Mouse (Mus musculus) ES-Bruce4 (cell line): Measurements from ENCODE around the gene Gfod1. TPM values are rescaled to one million over a fixed set of nuclear protein-coding genes. Genes with fewer than 3 reads are reported as not detected.

Experiments
- H3K27ac ChIP-seq: 2 replicates; pipeline ENCODE4 v1.5.1; 2012; ENCODE audit warnings: low read length, inconsistent platforms; ENCODE audit not compliant: insufficient read depth
- H3K27me3 ChIP-seq: 2 replicates; pipeline ENCODE4 v1.6.1; 2012; ENCODE audit warnings: mild to moderate bottlenecking, low read length, inconsistent platforms; ENCODE audit not compliant: control insufficient read depth, poor library complexity, insufficient read depth, severe bottlenecking
- H3K36me3 ChIP-seq: 2 replicates; pipeline ENCODE4 v1.6.1; 2012; ENCODE audit warnings: inconsistent platforms, mild to moderate bottlenecking, low read length, moderate library complexity; ENCODE audit not compliant: control insufficient read depth, poor library complexity, insufficient read depth, severe bottlenecking
- H3K4me1 ChIP-seq: one replicate; pipeline ENCODE4 v1.8.1; 2011; ENCODE audit warnings: low read length; ENCODE audit not compliant: control insufficient read depth, insufficient read depth
- H3K4me3 ChIP-seq: 2 replicates; pipeline ENCODE4 v1.5.1; 2011; ENCODE audit warnings: low read depth, mild to moderate bottlenecking, low read length
- H3K9ac ChIP-seq: 2 replicates; pipeline ENCODE4 v1.6.1; 2012; ENCODE audit warnings: low read depth, mild to moderate bottlenecking, inconsistent platforms; ENCODE audit not compliant: poor library complexity, severe bottlenecking
- H3K9me3 ChIP-seq: replicated peaks from 2 replicates; pipeline ENCODE4 v1.6.1; 2012; ENCODE audit warnings: mild to moderate bottlenecking, low read length, inconsistent platforms; ENCODE audit not compliant: control insufficient read depth, poor library complexity, insufficient read depth, severe bottlenecking
- CTCF ChIP-seq: IDR thresholded peaks from one replicate; pipeline ENCODE4 v1.8.1; 2011; ENCODE audit warnings: low read depth, low read length
- EP300 ChIP-seq: IDR thresholded peaks from 2 replicates; pipeline ENCODE4 v1.6.1; 2011; ENCODE audit warnings: low read depth, low read length; ENCODE audit not compliant: insufficient read depth
- POLR2A ChIP-seq: IDR thresholded peaks from one replicate; pipeline ENCODE4 v1.8.1; 2011; ENCODE audit warnings: low read length; ENCODE audit not compliant: insufficient read depth
- polyA plus RNA-seq: library from polyadenylated mRNA; stranded (reverse); fragments of >200 nt; gene quantifications from 2 replicates; pipeline ENCODE4 v1.2.4, GENCODE M21; 2011; ENCODE audit warnings: low read depth; ENCODE audit not compliant: missing spikeins, insufficient read depth, insufficient read length

Gene Gfod1
- polyA plus RNA-seq, 1 experiment: 6.2 TPM

DNA sequence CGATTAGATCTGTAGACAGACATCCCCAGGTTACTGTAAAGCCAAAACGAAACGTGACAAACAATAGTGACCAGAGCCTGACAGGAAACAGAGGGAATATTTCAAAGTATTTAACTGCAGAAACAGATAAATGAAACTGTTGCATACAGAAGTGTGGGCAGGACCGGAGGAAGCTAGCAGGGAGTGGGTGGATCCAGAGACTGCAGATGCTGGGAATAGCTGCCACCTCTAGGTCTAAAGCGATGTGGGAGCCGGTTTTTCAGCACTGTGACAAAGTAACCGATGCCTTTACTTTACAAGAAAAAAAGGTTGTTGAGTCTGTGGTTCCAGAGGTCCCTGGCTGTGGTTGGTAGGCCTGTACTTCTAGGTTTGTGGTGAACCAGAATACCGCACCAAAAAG is 34.0 kb upstream of the Gfod1 start:
- H3K27me3 ChIP-seq: no peaks in the 10 kb centered on the region
- no peak overlapping the region for H3K27ac ChIP-seq
- no peaks in the 10 kb centered on the region for H3K9me3 ChIP-seq
- H3K4me1 ChIP-seq: peaks cover 2% of the 10 kb centered on the region
- no peaks in the 10 kb centered on the region for H3K36me3 ChIP-seq
- no peak overlapping the region for H3K9ac ChIP-seq
- no peak overlapping the region for H3K4me3 ChIP-seq
- TF ChIP-seq POLR2A (no peak), EP300 (no peak), CTCF (no peak)

GRCm38 (mm10) chr13:43336425-43337221 is 32.7 kb upstream of the Gfod1 start:
- Histone ChIP-seq H3K4me1 (peaks cover 2% of the 10 kb centered on the region), H3K36me3 (no peaks in the 10 kb centered on the region), H3K27me3 (no peaks in the 10 kb centered on the region), H3K9ac (no peak overlapping the region), H3K9me3 (no peaks in the 10 kb centered on the region), H3K27ac (no peak overlapping the region), H3K4me3 (no peak overlapping the region)
- TF ChIP-seq CTCF: no peak
- no peak for TF ChIP-seq EP300
- TF ChIP-seq POLR2A: no peak

- no peaks in the 10 kb centered on the region for H3K36me3 ChIP-seq
- no peak overlapping the region for H3K27ac ChIP-seq
- H3K4me3 ChIP-seq: no peak overlapping the region
- TF ChIP-seq CTCF: peak; percentile 25
- TF ChIP-seq POLR2A: no peak
- no peaks in the 10 kb centered on the region for H3K27me3 ChIP-seq
- H3K9me3 ChIP-seq: no peaks in the 10 kb centered on the region
- H3K9ac ChIP-seq: no peak overlapping the region
- H3K4me1 ChIP-seq: no peaks in the 10 kb centered on the region
These were observed 28.6 kb upstream of the Gfod1 start for GRCm38 (mm10) chr13:43332591-43332990.

DNA sequence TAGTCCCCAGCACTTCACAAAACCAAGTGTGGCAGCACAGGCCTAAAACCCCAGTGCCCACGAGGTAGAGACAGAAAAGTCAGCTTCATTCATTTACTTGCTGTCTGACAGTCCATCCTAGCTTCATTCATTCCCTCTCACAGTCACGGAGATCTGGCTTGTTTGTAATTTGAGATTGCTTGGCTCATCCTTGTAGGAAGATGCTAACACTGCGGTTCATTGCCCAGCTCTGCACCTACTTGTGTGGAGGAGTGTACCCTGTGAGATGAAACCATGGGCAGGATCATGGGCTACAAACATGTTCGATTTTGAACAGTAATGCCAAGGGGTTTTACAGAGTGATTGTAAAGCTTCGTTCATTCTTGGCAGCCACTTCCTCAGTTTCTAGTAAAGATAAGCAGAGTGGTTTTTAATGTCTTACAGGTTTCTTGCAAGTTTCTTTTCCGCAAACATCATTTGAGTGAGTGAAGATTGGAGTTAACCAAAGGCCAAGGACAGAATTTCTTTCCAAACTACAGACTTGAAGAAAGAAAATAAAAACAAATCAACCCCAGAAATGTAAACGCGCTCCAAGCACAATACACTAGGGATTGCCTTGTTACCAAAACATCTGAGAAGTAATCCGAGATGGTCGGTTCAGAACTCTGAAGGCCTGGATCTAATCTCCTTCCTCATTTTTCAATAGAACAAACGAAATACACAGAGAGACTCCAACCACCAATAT is 27.9 kb upstream of the Gfod1 start:
- Histone ChIP-seq H3K27ac (no peak overlapping the region), H3K4me3 (no peak overlapping the region), H3K4me1 (no peaks in the 10 kb centered on the region), H3K9ac (no peak overlapping the region), H3K9me3 (no peaks in the 10 kb centered on the region), H3K36me3 (no peaks in the 10 kb centered on the region), H3K27me3 (no peaks in the 10 kb centered on the region)
- TF ChIP-seq POLR2A: no peak
- TF ChIP-seq CTCF: no peak
- no peak for TF ChIP-seq EP300

DNA sequence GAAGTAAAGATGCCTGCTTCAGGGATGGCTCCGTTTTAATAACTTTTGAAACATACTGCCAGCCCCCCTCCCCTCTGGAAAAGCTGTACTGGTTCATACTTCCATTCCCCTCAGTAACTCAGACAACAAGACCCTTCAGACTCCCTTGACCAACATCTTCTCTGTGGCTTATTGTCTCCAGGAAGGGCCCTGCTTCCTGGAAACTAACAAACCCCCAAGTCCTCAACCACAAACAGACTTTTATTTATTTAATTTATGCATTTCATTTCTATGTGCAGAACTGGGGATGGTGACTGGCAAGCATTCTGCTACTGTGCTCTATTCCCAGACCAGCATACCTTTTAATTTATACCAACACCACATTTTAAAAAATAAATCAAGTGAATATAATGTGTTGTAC is 21.5 kb upstream of the Gfod1 start:
- TF ChIP-seq CTCF (no peak), EP300 (no peak), POLR2A (no peak)
- Histone ChIP-seq H3K36me3 (no peaks in the 10 kb centered on the region), H3K9me3 (no peaks in the 10 kb centered on the region), H3K4me1 (no peaks in the 10 kb centered on the region), H3K9ac (no peak overlapping the region), H3K27ac (no peak overlapping the region), H3K4me3 (no peak overlapping the region), H3K27me3 (no peaks in the 10 kb centered on the region)

GRCm38 (mm10) chr13:43321492-43321891 is 17.5 kb upstream of the Gfod1 start:
- H3K4me3 ChIP-seq: no peak overlapping the region

More at GRCm38 (mm10) chr13:43321492-43321891, 17.5 kb upstream of the Gfod1 start:
- Histone ChIP-seq H3K27ac (no peak overlapping the region), H3K27me3 (no peaks in the 10 kb centered on the region), H3K4me1 (no peaks in the 10 kb centered on the region), H3K9me3 (no peaks in the 10 kb centered on the region; the same call in 1 of the 2 replicates), H3K36me3 (no peaks in the 10 kb centered on the region), H3K9ac (no peak overlapping the region)
- TF ChIP-seq EP300 (no peak), CTCF (no peak), POLR2A (no peak)
